Mouse (Mus musculus) olfactory bulb, adult 2 months (tissue): ENCODE results near the gene Zgrf1.

ENCODE experiments used
- CTCF ChIP-seq: fragments of 200-500 bp; IDR thresholded peaks from 2 replicates; pipeline ENCODE4 v1.5.1; 2012; ENCODE audit warnings: low read depth, mild to moderate bottlenecking, low read length, moderate library complexity; ENCODE audit not compliant: insufficient read depth
- POLR2A ChIP-seq: fragments of 200-500 bp; IDR thresholded peaks from 2 replicates; pipeline ENCODE4 v1.6.1; 2012; ENCODE audit warnings: mild to moderate bottlenecking, low read depth, low read length, moderate library complexity; ENCODE audit not compliant: insufficient read depth

- TF ChIP-seq POLR2A = no peak
- TF ChIP-seq CTCF = no peak
Observed at GRCm38 (mm10) chr3:127597136-127597535, 43.8 kb downstream of the Zgrf1 start.
